In the genomic region with DNA sequence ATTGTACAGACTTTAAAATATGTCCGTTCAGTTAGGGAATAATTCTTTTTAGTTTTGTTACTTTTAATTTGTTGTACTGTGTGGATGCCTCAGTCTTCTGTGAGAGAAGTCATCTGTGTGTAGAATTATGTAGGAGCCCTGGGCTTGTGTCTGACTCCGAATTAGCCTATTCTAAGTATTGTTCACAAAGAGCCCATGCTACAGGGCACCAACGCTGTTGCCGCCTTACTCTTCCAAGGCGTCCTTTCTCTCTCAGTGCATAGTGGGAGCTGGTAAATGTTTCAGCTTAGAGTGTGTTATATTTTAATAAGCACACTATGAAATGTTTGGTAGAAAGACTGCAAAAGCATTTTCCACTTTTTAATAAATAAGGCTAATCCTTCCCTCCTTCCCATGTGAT, we compare ENCODE assay signal across 27 mouse cellular contexts. TPM values are rescaled to one million over a fixed set of nuclear protein-coding genes. Genes with fewer than 3 reads are reported as not detected.
DNase-seq lines count a peak whose midpoint lies in the region; ATAC-seq and TF ChIP-seq lines count a peak whose summit lies in the region.
"Had no signal": no experiment of that assay in that cellular context is flagged by ENCODE, and none has a peak within 500 bp of the region (broad histone marks: within the 10 kb centered on the region; RNA-seq: fewer than 3 reads in every experiment).

No protein-coding gene starts in this region.

- no peaks in the 10 kb centered on the region for H3K36me3 ChIP-seq in hindbrain, embryonic 10.5 days
- H3K36me3 ChIP-seq in hindbrain, embryonic 16.5 days (ENCODE audit: control insufficient read depth, insufficient read depth, low read length): no peaks in the 10 kb centered on the region
- H3K36me3 ChIP-seq in embryonic facial prominence, embryonic 12.5 days: no peaks in the 10 kb centered on the region
- no peaks in the 10 kb centered on the region for H3K36me3 ChIP-seq in embryonic facial prominence, embryonic 15.5 days
- no peaks in the 10 kb centered on the region for H3K36me3 ChIP-seq in limb, embryonic 14.5 days (ENCODE audit: control insufficient read depth, insufficient read depth, low read length)
- H3K36me3 ChIP-seq in intestine, postnatal 0 days (ENCODE audit: control insufficient read depth, insufficient read depth): no peaks in the 10 kb centered on the region
- H3K36me3 ChIP-seq: forebrain, embryonic 10.5 days; forebrain, embryonic 15.5 days; heart, embryonic 13.5 days; hindbrain, embryonic 15.5 days; liver, embryonic 13.5 days; neural tube, embryonic 15.5 days; stomach, embryonic 15.5 days had no signal

- peak overlapping the region; percentile 72; the same call in 1 of the 2 replicates for H3K27ac ChIP-seq in hindbrain, embryonic 10.5 days
- H3K27ac ChIP-seq in hindbrain, embryonic 16.5 days (ENCODE audit: low read depth, low read length): no peak overlapping the region
- H3K27ac ChIP-seq in embryonic facial prominence, embryonic 12.5 days: 0 out of 2 replicates have a peak overlapping the region, but pooled peaks have one; percentile 18
- peak overlapping the region; percentile 44; the same call in 1 of the 2 replicates for H3K27ac ChIP-seq in embryonic facial prominence, embryonic 15.5 days (replicated peaks)
- peak overlapping the region; percentile 34 for H3K27ac ChIP-seq in limb, embryonic 14.5 days (replicated peaks; ENCODE audit: low read depth, low read length)
- H3K27ac ChIP-seq in intestine, postnatal 0 days (ENCODE audit: low read depth, low read length): no peak overlapping the region
- H3K27ac ChIP-seq: forebrain, embryonic 10.5 days; forebrain, embryonic 15.5 days; gastrocnemius, adult 2 months; heart, adult 2 months; heart, embryonic 13.5 days; hindbrain, embryonic 15.5 days; layer of hippocampus, adult 2 months; left cerebral cortex, adult 2 months; liver, embryonic 13.5 days; neural tube, embryonic 15.5 days; stomach, embryonic 15.5 days had no signal

- no peak for TF ChIP-seq CTCF in intestine, postnatal 0 days (IDR thresholded peaks at IDR 0.05; ENCODE audit: low read depth)

- 46% methylated on average over 5 of the region's 5 CpGs for WGBS in hindbrain, embryonic 10.5 days
- WGBS in hindbrain, embryonic 16.5 days: 37% methylated on average over 5 of the region's 5 CpGs
- 38% methylated on average over 5 of the region's 5 CpGs for WGBS in embryonic facial prominence, embryonic 12.5 days
- 50% methylated on average over 5 of the region's 5 CpGs for WGBS in embryonic facial prominence, embryonic 15.5 days
- 44% methylated on average over 5 of the region's 5 CpGs for WGBS in limb, embryonic 14.5 days
- WGBS in intestine, postnatal 0 days: 85% methylated on average over 5 of the region's 5 CpGs

- H3K4me1 ChIP-seq in hindbrain, embryonic 10.5 days (replicated peaks): peaks cover 73% of the 10 kb centered on the region
- H3K4me1 ChIP-seq in hindbrain, embryonic 16.5 days (ENCODE audit: control insufficient read depth, insufficient read depth, low read depth, low read length): no peaks in the 10 kb centered on the region
- peaks cover 30% of the 10 kb centered on the region for H3K4me1 ChIP-seq in embryonic facial prominence, embryonic 12.5 days
- peaks cover 17% of the 10 kb centered on the region for H3K4me1 ChIP-seq in embryonic facial prominence, embryonic 15.5 days
- peaks cover 12% of the 10 kb centered on the region for H3K4me1 ChIP-seq in limb, embryonic 14.5 days (ENCODE audit: control insufficient read depth, insufficient read depth, low read length)
- H3K4me1 ChIP-seq in intestine, postnatal 0 days (replicated peaks; ENCODE audit: control insufficient read depth, insufficient read depth, low read length): no peaks in the 10 kb centered on the region
- H3K4me1 ChIP-seq: liver, embryonic 13.5 days had no signal

- TF ChIP-seq POLR2A in limb, embryonic 14.5 days (IDR thresholded peaks at IDR 0.05; ENCODE audit: borderline replicate concordance, extremely low read depth, insufficient read depth, insufficient read length): no peak

- no peaks in the 10 kb centered on the region for H3K9me3 ChIP-seq in hindbrain, embryonic 10.5 days
- no peaks in the 10 kb centered on the region for H3K9me3 ChIP-seq in hindbrain, embryonic 16.5 days (ENCODE audit: control insufficient read depth, low read length)
- no peaks in the 10 kb centered on the region for H3K9me3 ChIP-seq in embryonic facial prominence, embryonic 12.5 days
- no peaks in the 10 kb centered on the region for H3K9me3 ChIP-seq in embryonic facial prominence, embryonic 15.5 days (replicated peaks)
- H3K9me3 ChIP-seq in limb, embryonic 14.5 days (ENCODE audit: control insufficient read depth, low read length): no peaks in the 10 kb centered on the region
- H3K9me3 ChIP-seq in intestine, postnatal 0 days (ENCODE audit: control insufficient read depth): no peaks in the 10 kb centered on the region
- H3K9me3 ChIP-seq: forebrain, embryonic 10.5 days; forebrain, embryonic 15.5 days; heart, embryonic 13.5 days; hindbrain, embryonic 15.5 days; liver, embryonic 13.5 days; neural tube, embryonic 15.5 days; stomach, embryonic 15.5 days had no signal

- ATAC-seq in hindbrain, embryonic 16.5 days: no peak
- no peak for ATAC-seq in embryonic facial prominence, embryonic 12.5 days (ENCODE audit: insufficient number of reproducible peaks, insufficient read depth, low FRiP score, low TSS enrichment)
- no peak for ATAC-seq in embryonic facial prominence, embryonic 15.5 days (ENCODE audit: insufficient number of reproducible peaks, low FRiP score, low TSS enrichment, low read depth)
- ATAC-seq in limb, embryonic 14.5 days (ENCODE audit: low FRiP score, low read depth): no peak
- ATAC-seq in intestine, postnatal 0 days: no peak
- ATAC-seq: CD4-positive, CD25-positive, alpha-beta regulatory T cell, adult 4 months; forebrain, embryonic 15.5 days had no signal

- H3K4me2 ChIP-seq in hindbrain, embryonic 16.5 days (ENCODE audit: low read length): no peak overlapping the region
- H3K4me2 ChIP-seq in embryonic facial prominence, embryonic 12.5 days (replicated peaks): no peak overlapping the region
- H3K4me2 ChIP-seq in embryonic facial prominence, embryonic 15.5 days (replicated peaks): no peak overlapping the region
- H3K4me2 ChIP-seq in limb, embryonic 14.5 days (replicated peaks; ENCODE audit: low read depth, low read length, severe bottlenecking): no peak overlapping the region
- H3K4me2 ChIP-seq in intestine, postnatal 0 days (replicated peaks; ENCODE audit: low read depth): no peak overlapping the region
- H3K4me2 ChIP-seq: forebrain, embryonic 15.5 days; heart, embryonic 13.5 days; hindbrain, embryonic 15.5 days; liver, embryonic 13.5 days; neural tube, embryonic 15.5 days; stomach, embryonic 15.5 days had no signal

- H3K9ac ChIP-seq in hindbrain, embryonic 16.5 days (ENCODE audit: low read depth, low read length): no peak overlapping the region
- H3K9ac ChIP-seq in embryonic facial prominence, embryonic 12.5 days: no peak overlapping the region
- H3K9ac ChIP-seq in embryonic facial prominence, embryonic 15.5 days: no peak overlapping the region
- H3K9ac ChIP-seq in limb, embryonic 14.5 days (ENCODE audit: low read depth, low read length, severe bottlenecking): no peak overlapping the region
- no peak overlapping the region for H3K9ac ChIP-seq in intestine, postnatal 0 days (ENCODE audit: low read depth, low read length)
- H3K9ac ChIP-seq: forebrain, embryonic 15.5 days; heart, embryonic 13.5 days; hindbrain, embryonic 15.5 days; liver, embryonic 13.5 days; neural tube, embryonic 15.5 days; stomach, embryonic 15.5 days had no signal

- no peak for DNase-seq in hindbrain, embryonic 10.5 days (ENCODE audit: low spot score)
- no peak for DNase-seq in limb, embryonic 14.5 days (ENCODE audit: low spot score)
- DNase-seq in frontal cortex, postnatal 10 days (ENCODE audit: low spot score in 2 of 2): no peak
- DNase-seq: adrenal gland, postnatal 14 days; cerebellum, adult 11-12 months; cerebellum, postnatal 10 days; gastrocnemius, adult 2 months; gastrocnemius, postnatal 36 days; heart, adult 2 months; heart, postnatal 10 days; liver, embryonic 13.5 days; lung, adult 18-20 months; lung, postnatal 10 days; right cerebral cortex, postnatal 25 days had no signal

- no peaks in the 10 kb centered on the region for H3K27me3 ChIP-seq in hindbrain, embryonic 10.5 days (ENCODE audit: insufficient read depth, poor library complexity, severe bottlenecking)
- no peaks in the 10 kb centered on the region for H3K27me3 ChIP-seq in hindbrain, embryonic 16.5 days (replicated peaks; ENCODE audit: control insufficient read depth, insufficient read depth, low read length)
- H3K27me3 ChIP-seq in embryonic facial prominence, embryonic 12.5 days: no peaks in the 10 kb centered on the region
- H3K27me3 ChIP-seq in embryonic facial prominence, embryonic 15.5 days: no peaks in the 10 kb centered on the region
- H3K27me3 ChIP-seq in limb, embryonic 14.5 days (ENCODE audit: control insufficient read depth, insufficient read depth, low read length): no peaks in the 10 kb centered on the region
- H3K27me3 ChIP-seq in intestine, postnatal 0 days (replicated peaks; ENCODE audit: control insufficient read depth, insufficient read depth, low read length): no peaks in the 10 kb centered on the region
- H3K27me3 ChIP-seq: forebrain, embryonic 15.5 days; heart, embryonic 13.5 days; hindbrain, embryonic 15.5 days; liver, embryonic 13.5 days; stomach, embryonic 15.5 days had no signal

- H3K4me3 ChIP-seq in hindbrain, embryonic 10.5 days: no peak overlapping the region
- H3K4me3 ChIP-seq in hindbrain, embryonic 16.5 days (ENCODE audit: low read length): no peak overlapping the region
- no peak overlapping the region for H3K4me3 ChIP-seq in embryonic facial prominence, embryonic 12.5 days
- no peak overlapping the region for H3K4me3 ChIP-seq in embryonic facial prominence, embryonic 15.5 days (replicated peaks)
- H3K4me3 ChIP-seq in limb, embryonic 14.5 days (replicated peaks; ENCODE audit: low read length): no peak overlapping the region
- no peak overlapping the region for H3K4me3 ChIP-seq in intestine, postnatal 0 days (ENCODE audit: low read depth, low read length)
- H3K4me3 ChIP-seq: forebrain, embryonic 10.5 days; forebrain, embryonic 15.5 days; gastrocnemius, adult 2 months; heart, adult 2 months; heart, embryonic 13.5 days; hindbrain, embryonic 15.5 days; layer of hippocampus, adult 2 months; left cerebral cortex, adult 2 months; liver, embryonic 13.5 days; neural tube, embryonic 15.5 days; stomach, embryonic 15.5 days had no signal

RNA-seq across cellular contexts. Expression of a gene that starts 44.8 kb away (rescaled TPM):
- 52.0 and 52.7 TPM in 2 replicates for polyA plus RNA-seq in hindbrain, embryonic 10.5 days (2016; fragmentation: Nextera tagmentation; extraction: Ambion mirVana)
- polyA plus RNA-seq in hindbrain, embryonic 16.5 days (2015; fragmentation: Nextera tagmentation; extraction: Ambion mirVana): 36.5 and 38.5 TPM in 2 replicates
- 53.0 and 54.6 TPM in 2 replicates for polyA plus RNA-seq in embryonic facial prominence, embryonic 12.5 days (2016; fragmentation: Nextera tagmentation; extraction: Ambion mirVana)
- 47.4 and 47.5 TPM in 2 replicates for polyA plus RNA-seq in embryonic facial prominence, embryonic 15.5 days (2015; fragmentation: Nextera tagmentation; extraction: Ambion mirVana)
- polyA plus RNA-seq in limb, embryonic 14.5 days (2012; rRNA removed): 35.2 and 43.1 TPM in 2 replicates
- polyA plus RNA-seq in limb, embryonic 14.5 days (2014; fragmentation: Nextera tagmentation; extraction: Ambion mirVana): 49.0 and 52.3 TPM in 2 replicates
- polyA plus RNA-seq in intestine, postnatal 0 days (2015; fragmentation: Nextera tagmentation; extraction: Ambion mirVana): 21.7 and 22.4 TPM in 2 replicates

Comparison
In these comparisons a context has a peak if more than half of its experiments do, and no peak if none do; other contexts are left out.
1. H3K27ac ChIP-seq: peak in hindbrain, embryonic 10.5 days (single experiment), embryonic facial prominence, embryonic 12.5 days (single experiment), embryonic facial prominence, embryonic 15.5 days (single experiment) and limb, embryonic 14.5 days (single experiment); none in hindbrain, embryonic 16.5 days (single experiment) and intestine, postnatal 0 days (single experiment).